Comparison of ENCODE assay signal across 8 mouse cellular contexts in genomic region chr11:19925149-19925975, GRCm38 (mm10). TPM values are rescaled to one million over a fixed set of nuclear protein-coding genes. Genes with fewer than 3 reads are reported as not detected.
DNase-seq lines count a peak whose midpoint lies in the region; ATAC-seq lines count a peak whose summit lies in the region.

No protein-coding gene starts in this region.

- H3K4me3 ChIP-seq in erythroblast, embryonic 14.5 days (replicated peaks): peak overlapping the region; percentile 94
- peak overlapping the region; percentile 92 for H3K4me3 ChIP-seq in heart, embryonic 13.5 days
- H3K4me3 ChIP-seq in liver, embryonic 15.5 days (replicated peaks): peak overlapping the region; percentile 81
- H3K4me3 ChIP-seq in neural tube, embryonic 11.5 days (ENCODE audit: low read depth, low read length): peak overlapping the region; percentile 90
- peak overlapping the region; percentile 99 for H3K4me3 ChIP-seq in stomach, embryonic 16.5 days (replicated peaks; ENCODE audit: low read length)

- no peaks in the 10 kb centered on the region; the same call in 1 of the 2 replicates for H3K27me3 ChIP-seq in erythroblast, embryonic 14.5 days (ENCODE audit: control insufficient read depth)
- H3K27me3 ChIP-seq in heart, embryonic 13.5 days (replicated peaks): no peaks in the 10 kb centered on the region
- H3K27me3 ChIP-seq in liver, embryonic 15.5 days: no peaks in the 10 kb centered on the region
- H3K27me3 ChIP-seq in neural tube, embryonic 11.5 days (ENCODE audit: control insufficient read depth, insufficient read depth, low read length): no peaks in the 10 kb centered on the region
- no peaks in the 10 kb centered on the region for H3K27me3 ChIP-seq in stomach, embryonic 16.5 days (ENCODE audit: control insufficient read depth, insufficient read depth, low read length)

- peak overlapping the region; percentile 85 for H3K4me2 ChIP-seq in heart, embryonic 13.5 days
- H3K4me2 ChIP-seq in liver, embryonic 15.5 days: peak overlapping the region; percentile 92
- H3K4me2 ChIP-seq in neural tube, embryonic 11.5 days (ENCODE audit: low read depth): peak overlapping the region; percentile 69
- peak overlapping the region; percentile 79 for H3K4me2 ChIP-seq in stomach, embryonic 16.5 days (ENCODE audit: low read depth, low read length)

- ATAC-seq in CD4-positive, CD25-positive, alpha-beta regulatory T cell, adult 4 months: peak; percentile 40
- peak; percentile 55 for ATAC-seq in heart, embryonic 13.5 days (ENCODE audit: extremely low read depth, insufficient number of reproducible peaks, low FRiP score, low TSS enrichment)
- ATAC-seq in liver, embryonic 15.5 days (ENCODE audit: insufficient read depth): peak; percentile 67
- ATAC-seq in neural tube, embryonic 11.5 days (ENCODE audit: insufficient read depth, low FRiP score, low TSS enrichment): peak; percentile 66
- peak; percentile 52 for ATAC-seq in stomach, embryonic 16.5 days (ENCODE audit: insufficient read depth, low FRiP score)

- peak; percentile 74 for DNase-seq in brain, embryonic 18.5 days (ENCODE audit: low read depth, low spot score)
- peak; percentile 80 for DNase-seq in kidney, postnatal 10 days
- peak; percentile 87 for DNase-seq in neural tube, embryonic 11.5 days (ENCODE audit: low spot score)

- peak overlapping the region; percentile 94 for H3K9ac ChIP-seq in heart, embryonic 13.5 days
- peak overlapping the region; percentile 77 for H3K9ac ChIP-seq in liver, embryonic 15.5 days
- peak overlapping the region; percentile 94 for H3K9ac ChIP-seq in neural tube, embryonic 11.5 days (ENCODE audit: low read length)
- H3K9ac ChIP-seq in stomach, embryonic 16.5 days (ENCODE audit: low read length): peak overlapping the region; percentile 97

- peak overlapping the region; percentile 95 for H3K27ac ChIP-seq in heart, embryonic 13.5 days (replicated peaks)
- H3K27ac ChIP-seq in liver, embryonic 15.5 days (replicated peaks): peak overlapping the region; percentile 90
- H3K27ac ChIP-seq in neural tube, embryonic 11.5 days (ENCODE audit: low read depth, low read length): peak overlapping the region; percentile 92
- H3K27ac ChIP-seq in stomach, embryonic 16.5 days (ENCODE audit: low read length): peak overlapping the region; percentile 97

- H3K36me3 ChIP-seq in erythroblast, embryonic 14.5 days (ENCODE audit: control insufficient read depth): no peaks in the 10 kb centered on the region
- H3K36me3 ChIP-seq in heart, embryonic 13.5 days: no peaks in the 10 kb centered on the region
- H3K36me3 ChIP-seq in liver, embryonic 15.5 days (replicated peaks): no peaks in the 10 kb centered on the region
- no peaks in the 10 kb centered on the region for H3K36me3 ChIP-seq in neural tube, embryonic 11.5 days (ENCODE audit: control insufficient read depth, insufficient read depth, low read length)
- no peaks in the 10 kb centered on the region for H3K36me3 ChIP-seq in stomach, embryonic 16.5 days (ENCODE audit: control insufficient read depth, insufficient read depth, low read length)

- WGBS in heart, embryonic 13.5 days: under 1% methylated on average over 75 of the region's 75 CpGs
- WGBS in liver, embryonic 15.5 days (ENCODE audit: insufficient replicate concordance): under 1% methylated on average over 75 of the region's 75 CpGs
- 0% methylated on average over 73 of the region's 75 CpGs for WGBS in neural tube, embryonic 11.5 days
- WGBS in stomach, embryonic 16.5 days: under 1% methylated on average over 75 of the region's 75 CpGs

- peaks cover 62% of the 10 kb centered on the region for H3K4me1 ChIP-seq in erythroblast, embryonic 14.5 days (ENCODE audit: control insufficient read depth)
- H3K4me1 ChIP-seq in heart, embryonic 13.5 days: peaks cover 29% of the 10 kb centered on the region
- peaks cover 62% of the 10 kb centered on the region for H3K4me1 ChIP-seq in liver, embryonic 15.5 days (replicated peaks)
- peaks cover 9% of the 10 kb centered on the region for H3K4me1 ChIP-seq in neural tube, embryonic 11.5 days (ENCODE audit: control insufficient read depth, insufficient read depth, low read length)
- H3K4me1 ChIP-seq in stomach, embryonic 16.5 days (ENCODE audit: control insufficient read depth, insufficient read depth, low read length): peaks cover 28% of the 10 kb centered on the region

- H3K9me3 ChIP-seq in erythroblast, embryonic 14.5 days (ENCODE audit: control insufficient read depth, low read length): no peaks in the 10 kb centered on the region
- H3K9me3 ChIP-seq in heart, embryonic 13.5 days: no peaks in the 10 kb centered on the region
- H3K9me3 ChIP-seq in liver, embryonic 15.5 days (replicated peaks): no peaks in the 10 kb centered on the region
- H3K9me3 ChIP-seq in neural tube, embryonic 11.5 days (ENCODE audit: control insufficient read depth, low read length): no peaks in the 10 kb centered on the region
- no peaks in the 10 kb centered on the region for H3K9me3 ChIP-seq in stomach, embryonic 16.5 days (replicated peaks; ENCODE audit: control insufficient read depth, low read length)

RNA-seq across cellular contexts. Expression of gene Spred2, which starts 1.2 kb away (rescaled TPM):
- 1 to 10 TPM; 2.8 to 4.4 TPM for polyA plus RNA-seq in CD4-positive, CD25-positive, alpha-beta regulatory T cell, adult 4 months (2017; shearing (Covaris generic))
- polyA plus RNA-seq in erythroblast, embryonic 14.5 days (2012): 0.47 and 0.58 TPM in 2 replicates
- polyA plus RNA-seq in heart, embryonic 13.5 days (2015; fragmentation: Nextera tagmentation; extraction: Ambion mirVana): 4.2 and 4.3 TPM in 2 replicates
- 1.3 and 1.5 TPM in 2 replicates for polyA plus RNA-seq in liver, embryonic 15.5 days (2015; fragmentation: Nextera tagmentation; extraction: Ambion mirVana)
- polyA plus RNA-seq in neural tube, embryonic 11.5 days (2014; fragmentation: Nextera tagmentation; extraction: Ambion mirVana): 6.2 and 6.4 TPM in 2 replicates
- polyA plus RNA-seq in stomach, embryonic 16.5 days (2015; fragmentation: Nextera tagmentation; extraction: Ambion mirVana): 5.0 TPM in 2 replicates

Comparison
In these comparisons a context has a peak if more than half of its experiments do, and no peak if none do; other contexts are left out.
1. Peak in every context shown above with its lines: DNase-seq, ATAC-seq, H3K4me3 ChIP-seq and H3K27ac ChIP-seq.